Mouse (Mus musculus) kidney, adult 2 months (tissue): Measurements from ENCODE around the gene Ckb.

Source experiments
- CTCF ChIP-seq: fragments of 200-500 bp; conservative IDR thresholded peaks from 2 replicates; pipeline ENCODE4 v1.5.1; 2011; ENCODE audit warnings: low read depth, mild to moderate bottlenecking, control low read depth, low read length, moderate library complexity, mixed read lengths; ENCODE audit not compliant: insufficient read depth, insufficient read length
- POLR2A ChIP-seq: fragments of 200-500 bp; IDR thresholded peaks from one replicate; pipeline ENCODE4 v1.6.1; 2011; ENCODE audit warnings: low read depth, low read length, control low read depth

GRCm38 (mm10) chr12:111694880-111695804, 23.0 kb upstream of the Ckb start:
- TF ChIP-seq CTCF (no peak), POLR2A (no peak)
